Mouse (Mus musculus): ENCODE data around the gene Prss50. TPM values are rescaled to one million over a fixed set of nuclear protein-coding genes. Genes with fewer than 3 reads are reported as not detected.
"Not testable (repeated sequence)": the region's sequence is repeated elsewhere in the genome, so short reads cannot be mapped to it uniquely, and the experiment has no call there.

The Prss50 gene
- 5.1 and 6.9 TPM in 2 replicates for polyA plus RNA-seq (2011; ENCODE audit: insufficient read depth, insufficient read length, low replicate concordance, missing spikeins)

DNA sequence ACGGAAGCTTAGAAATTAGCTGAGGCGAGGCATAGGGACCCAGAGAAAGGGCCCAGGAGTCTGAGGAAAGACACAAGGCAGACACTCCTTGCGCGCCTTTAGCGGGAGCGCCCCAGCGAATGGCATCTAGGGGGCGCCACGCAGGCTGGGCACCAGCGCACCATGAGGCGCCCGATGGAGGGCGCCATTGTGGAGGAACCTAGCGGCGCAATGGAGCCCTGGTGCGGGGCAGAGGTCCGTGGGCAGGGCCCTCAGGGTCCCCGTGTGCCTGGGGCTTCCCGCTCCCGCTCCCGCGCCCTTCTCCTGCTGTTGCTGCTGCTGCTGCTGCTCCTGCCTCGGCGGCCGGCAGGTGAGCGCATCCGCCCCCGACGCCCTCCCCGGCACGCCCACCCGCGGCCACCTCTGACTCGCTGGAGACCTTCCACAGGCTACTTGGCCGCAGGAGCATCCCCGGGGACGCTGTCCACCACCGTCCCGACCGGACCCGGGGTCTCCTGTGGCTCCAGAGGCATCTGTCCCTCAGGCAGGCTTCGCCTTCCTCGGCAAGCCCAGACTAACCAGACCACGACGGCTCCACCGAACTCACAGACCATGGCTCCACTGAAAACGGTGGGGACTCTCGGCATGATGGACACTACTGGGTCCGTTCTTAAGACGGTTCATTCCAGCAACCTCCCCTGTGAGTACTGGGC, at the start of gene Prss50:
TSS of gene Prss50 (plus strand) at position 187 of the 692 bp plus-strand sequence.
- TF ChIP-seq POLR2A (IDR thresholded peaks at IDR 0.05; ENCODE audit: borderline replicate concordance, control insufficient read depth, low read depth, low read length), result no peak
- TF ChIP-seq CTCF (IDR thresholded peaks at IDR 0.05; ENCODE audit: control insufficient read depth, insufficient read depth, low read length), result no peak
- H3K4me1 ChIP-seq (ENCODE audit: control insufficient read depth, insufficient read depth, low read length), result peaks cover 2% of the 10 kb centered on the region; the same call in 1 of the 2 replicates
- H3K27ac ChIP-seq (ENCODE audit: control insufficient read depth, insufficient read depth, low read depth, low read length, poor library complexity), result 0 out of 2 replicates have a peak within 1 kb of the TSS, but pooled peaks have one; percentile 21
- no peak within 1 kb of the TSS for H3K4me3 ChIP-seq (replicated peaks; ENCODE audit: control insufficient read depth, low read depth, low read length)
- 30% methylated on average over 49 of the region's 50 CpGs for WGBS

GRCm38 (mm10) chr9:110810051-110810450, 47.7 kb upstream of the Prss50 start:
- WGBS, result 84% methylated on average over 4 of the region's 4 CpGs
- Histone ChIP-seq H3K4me1 (ENCODE audit: control insufficient read depth, insufficient read depth, low read length) (no peaks in the 10 kb centered on the region), H3K27ac (ENCODE audit: control insufficient read depth, insufficient read depth, low read depth, low read length, poor library complexity) (no peak overlapping the region), H3K4me3 (replicated peaks; ENCODE audit: control insufficient read depth, low read depth, low read length) (no peak overlapping the region)
- TF ChIP-seq CTCF (IDR thresholded peaks at IDR 0.05; ENCODE audit: control insufficient read depth, insufficient read depth, low read length), result no peak
- TF ChIP-seq POLR2A (IDR thresholded peaks at IDR 0.05; ENCODE audit: borderline replicate concordance, control insufficient read depth, low read depth, low read length), result no peak

DNA sequence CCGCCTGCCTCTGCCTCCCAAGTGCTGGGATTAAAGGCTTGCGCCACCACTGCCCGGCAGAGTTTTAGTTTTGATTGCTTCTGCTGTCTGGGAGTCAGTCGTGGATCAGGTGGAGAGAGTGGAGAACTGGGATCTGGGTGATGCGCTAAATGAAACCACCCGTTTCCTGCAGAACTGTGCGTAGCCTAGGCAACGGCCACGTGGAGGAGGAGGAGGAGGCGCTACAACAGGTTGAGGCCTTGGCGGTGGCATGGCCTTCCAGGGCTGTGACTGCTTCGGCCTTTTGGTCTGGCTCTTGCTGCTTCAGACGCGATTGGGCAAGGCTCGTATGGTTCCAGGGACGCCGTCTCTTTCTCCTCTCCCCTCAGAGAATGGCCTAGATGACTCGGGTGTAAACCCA, 44.0 kb upstream of the Prss50 start, which contains the start of gene Prss44:
TSS of gene Prss44 (plus strand) at position 206 of the 400 bp plus-strand sequence.
- Histone ChIP-seq H3K4me3 (replicated peaks; ENCODE audit: control insufficient read depth, low read depth, low read length) (no peak within 1 kb of the TSS), H3K4me1 (ENCODE audit: control insufficient read depth, insufficient read depth, low read length) (no peaks in the 10 kb centered on the region), H3K27ac (ENCODE audit: control insufficient read depth, insufficient read depth, low read depth, low read length, poor library complexity) (no peak within 1 kb of the TSS)
- 61% methylated on average over 18 of the region's 18 CpGs for WGBS
- TF ChIP-seq POLR2A (IDR thresholded peaks at IDR 0.05; ENCODE audit: borderline replicate concordance, control insufficient read depth, low read depth, low read length) (no peak), CTCF (IDR thresholded peaks at IDR 0.05; ENCODE audit: control insufficient read depth, insufficient read depth, low read length) (no peak)

GRCm38 (mm10) chr9:110820546-110820945, 37.2 kb upstream of the Prss50 start:
- H3K27ac ChIP-seq (ENCODE audit: control insufficient read depth, insufficient read depth, low read depth, low read length, poor library complexity); H3K4me1 ChIP-seq (ENCODE audit: control insufficient read depth, insufficient read depth, low read length); H3K4me3 ChIP-seq (replicated peaks; ENCODE audit: control insufficient read depth, low read depth, low read length): not testable (repeated sequence)

- H3K4me1 ChIP-seq (ENCODE audit: control insufficient read depth, insufficient read depth, low read length), result no peaks in the 10 kb centered on the region
- H3K4me3 ChIP-seq (replicated peaks; ENCODE audit: control insufficient read depth, low read depth, low read length), result no peak overlapping the region
- no peak overlapping the region for H3K27ac ChIP-seq (ENCODE audit: control insufficient read depth, insufficient read depth, low read depth, low read length, poor library complexity)
- WGBS, result 80% methylated on average over 7 of the region's 7 CpGs
- TF ChIP-seq CTCF (IDR thresholded peaks at IDR 0.05; ENCODE audit: control insufficient read depth, insufficient read depth, low read length) (no peak), POLR2A (IDR thresholded peaks at IDR 0.05; ENCODE audit: borderline replicate concordance, control insufficient read depth, low read depth, low read length) (no peak)
Observed at GRCm38 (mm10) chr9:110821436-110821835, 36.3 kb upstream of the Prss50 start.

DNA sequence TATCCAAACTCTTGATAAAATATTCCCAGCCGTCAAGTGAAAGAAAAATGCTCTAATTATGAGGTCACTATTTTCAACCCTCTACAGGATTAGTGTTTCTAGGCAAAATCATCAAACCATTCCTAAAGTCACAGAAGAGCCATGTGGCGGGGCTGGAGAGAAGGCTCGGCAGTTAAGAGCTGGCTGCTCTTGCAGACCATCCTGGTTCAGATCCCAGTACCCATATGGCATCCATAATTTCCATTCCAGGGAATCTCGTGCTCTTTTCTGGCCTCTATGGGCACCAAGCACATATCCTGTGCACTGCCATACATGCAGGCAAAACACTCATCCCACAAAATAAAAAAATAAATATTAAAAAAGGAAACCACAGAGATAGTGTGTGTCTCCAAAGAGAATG, 32.3 kb upstream of the Prss50 start:
- H3K4me1 ChIP-seq (ENCODE audit: control insufficient read depth, insufficient read depth, low read length), result no peaks in the 10 kb centered on the region
- 57% methylated on average over 4 of the region's 4 CpGs for WGBS
- TF ChIP-seq POLR2A (IDR thresholded peaks at IDR 0.05; ENCODE audit: borderline replicate concordance, control insufficient read depth, low read depth, low read length) (no peak), CTCF (IDR thresholded peaks at IDR 0.05; ENCODE audit: control insufficient read depth, insufficient read depth, low read length) (no peak)
- H3K27ac ChIP-seq (ENCODE audit: control insufficient read depth, insufficient read depth, low read depth, low read length, poor library complexity), result no peak overlapping the region
- no peak overlapping the region for H3K4me3 ChIP-seq (replicated peaks; ENCODE audit: control insufficient read depth, low read depth, low read length)

DNA sequence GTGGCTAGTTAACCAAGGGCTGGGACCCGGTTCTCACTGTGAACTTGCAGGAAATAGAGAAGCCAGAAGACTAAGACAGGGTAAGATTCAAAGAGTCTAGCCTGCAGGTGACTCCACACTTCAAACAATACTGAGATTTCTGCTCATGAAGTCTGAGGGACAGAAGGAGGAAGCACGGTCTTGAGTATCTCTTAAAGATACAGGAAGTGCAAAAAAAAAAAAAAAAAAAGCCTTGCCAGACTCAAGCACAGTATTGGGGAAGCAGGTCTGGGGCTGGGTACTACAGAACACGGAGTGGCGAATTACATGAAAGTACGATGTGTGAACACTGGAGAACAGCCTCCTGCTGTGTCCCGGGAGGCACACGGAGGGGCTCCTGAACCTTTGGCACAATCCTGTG, 31.9 kb upstream of the Prss50 start:
- no peak overlapping the region for H3K4me3 ChIP-seq (replicated peaks; ENCODE audit: control insufficient read depth, low read depth, low read length)
- no peak overlapping the region for H3K27ac ChIP-seq (ENCODE audit: control insufficient read depth, insufficient read depth, low read depth, low read length, poor library complexity)
- no peaks in the 10 kb centered on the region for H3K4me1 ChIP-seq (ENCODE audit: control insufficient read depth, insufficient read depth, low read length)
- TF ChIP-seq CTCF (IDR thresholded peaks at IDR 0.05; ENCODE audit: control insufficient read depth, insufficient read depth, low read length), result no peak
- no peak for TF ChIP-seq POLR2A (IDR thresholded peaks at IDR 0.05; ENCODE audit: borderline replicate concordance, control insufficient read depth, low read depth, low read length)
- 14% methylated on average over 7 of the region's 7 CpGs for WGBS

GRCm38 (mm10) chr9:110826390-110826789, 31.4 kb upstream of the Prss50 start, which contains the start of gene Prss43:
Prss43 (plus strand) TSS chr9:110826690.
- Histone ChIP-seq H3K4me3 (replicated peaks; ENCODE audit: control insufficient read depth, low read depth, low read length) (no peak within 1 kb of the TSS), H3K4me1 (ENCODE audit: control insufficient read depth, insufficient read depth, low read length) (no peaks in the 10 kb centered on the region), H3K27ac (ENCODE audit: control insufficient read depth, insufficient read depth, low read depth, low read length, poor library complexity) (no peak within 1 kb of the TSS)
- 68% methylated on average over 3 of the region's 3 CpGs for WGBS
- no peak for TF ChIP-seq POLR2A (IDR thresholded peaks at IDR 0.05; ENCODE audit: borderline replicate concordance, control insufficient read depth, low read depth, low read length)
- TF ChIP-seq CTCF (IDR thresholded peaks at IDR 0.05; ENCODE audit: control insufficient read depth, insufficient read depth, low read length), result no peak

- no peaks in the 10 kb centered on the region for H3K4me1 ChIP-seq (ENCODE audit: control insufficient read depth, insufficient read depth, low read length)
- no peak for TF ChIP-seq POLR2A (IDR thresholded peaks at IDR 0.05; ENCODE audit: borderline replicate concordance, control insufficient read depth, low read depth, low read length)
- no peak for TF ChIP-seq CTCF (IDR thresholded peaks at IDR 0.05; ENCODE audit: control insufficient read depth, insufficient read depth, low read length)
- no peak overlapping the region for H3K27ac ChIP-seq (ENCODE audit: control insufficient read depth, insufficient read depth, low read depth, low read length, poor library complexity)
- WGBS, result 68% methylated on average over 5 of the region's 5 CpGs
- no peak overlapping the region for H3K4me3 ChIP-seq (replicated peaks; ENCODE audit: control insufficient read depth, low read depth, low read length)
Observed at GRCm38 (mm10) chr9:110833021-110833420, 24.7 kb upstream of the Prss50 start.
